Mouse (Mus musculus): ENCODE measurements around the gene Vmn1r193. TPM values are rescaled to one million over a fixed set of nuclear protein-coding genes. Genes with fewer than 3 reads are reported as not detected.

The Vmn1r193 gene
- polyA plus RNA-seq, 1 experiment from 2014 or later: not detected

DNA sequence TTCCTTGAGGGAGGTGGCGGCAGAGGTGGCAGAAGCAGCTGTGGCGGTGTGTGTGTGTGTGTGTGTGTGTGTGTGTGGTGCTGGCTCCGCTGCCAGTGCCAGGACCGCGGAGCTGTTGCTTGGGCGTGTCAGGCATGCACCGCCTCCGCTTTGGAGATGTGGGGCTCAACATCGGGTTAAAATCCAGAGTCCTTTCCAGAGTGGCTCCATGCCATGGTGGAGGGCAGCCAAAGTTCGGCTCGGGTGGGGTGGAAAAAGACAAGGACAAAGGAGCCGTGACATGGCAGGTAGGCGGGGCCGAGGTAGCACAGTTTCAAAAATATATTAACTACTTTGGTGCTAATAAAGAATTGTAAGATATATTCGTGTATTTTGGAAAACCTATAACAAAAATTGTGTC, 54.5 kb downstream of the Vmn1r193 start:
- ATAC-seq (replicated peaks; ENCODE audit: low FRiP score, low TSS enrichment, low read depth): no peak
- no peak for DNase-seq (ENCODE audit: low spot score)

More for the DNA sequence above, 54.5 kb downstream of the Vmn1r193 start:
- H3K4me3 ChIP-seq (ENCODE audit: low read depth, low read length): no peak overlapping the region
- H3K36me3 ChIP-seq (ENCODE audit: control insufficient read depth, insufficient read depth, low read length): no peaks in the 10 kb centered on the region
- peaks cover 6% of the 10 kb centered on the region; the same call in 1 of the 2 replicates for H3K9me3 ChIP-seq (ENCODE audit: control insufficient read depth, low read length)
- H3K27me3 ChIP-seq (replicated peaks; ENCODE audit: control insufficient read depth, insufficient read depth, low read length): no peaks in the 10 kb centered on the region
- WGBS: 94% methylated on average over 15 of the region's 15 CpGs
- no peak overlapping the region for H3K27ac ChIP-seq (ENCODE audit: low read depth)
- no peak overlapping the region for H3K9ac ChIP-seq (ENCODE audit: low read length)
- no peaks in the 10 kb centered on the region for H3K4me1 ChIP-seq (replicated peaks; ENCODE audit: control insufficient read depth, insufficient read depth, low read length)
- no peak overlapping the region for H3K4me2 ChIP-seq (ENCODE audit: low read length)

Small RNA genes lying within 50 kb of the gene (microRNA-seq; reads per million reads assigned to microRNA genes)
- gene Gm23282 (not detected), gene Gm25084 (not detected)

Other genes with a start within 250 kb of the Vmn1r193 start
- gene Pom121l2, start 242.0 kb downstream of the Vmn1r193 start, polyA plus RNA-seq (2014; fragmentation: Nextera tagmentation; extraction: Ambion mirVana): not detected in 2 replicates
- 0.46 and 1.1 TPM in 2 replicates for gene Prss16, start 213.4 kb downstream of the Vmn1r193 start, polyA plus RNA-seq (2014; fragmentation: Nextera tagmentation; extraction: Ambion mirVana)
- gene Hist1h2ah, start 187.6 kb downstream of the Vmn1r193 start, polyA plus RNA-seq (2014; fragmentation: Nextera tagmentation; extraction: Ambion mirVana): 11.8 and 19.7 TPM in 2 replicates
- 5.2 and 7.5 TPM in 2 replicates for gene Hist1h2bk, start 187.3 kb downstream of the Vmn1r193 start, polyA plus RNA-seq (2014; fragmentation: Nextera tagmentation; extraction: Ambion mirVana)
- gene Hist1h4i, start 181.8 kb downstream of the Vmn1r193 start, polyA plus RNA-seq (2014; fragmentation: Nextera tagmentation; extraction: Ambion mirVana): 18.9 and 19.6 TPM in 2 replicates
- 47.9 and 67.6 TPM in 2 replicates for gene Hist1h2ag, start 180.2 kb downstream of the Vmn1r193 start, polyA plus RNA-seq (2014; fragmentation: Nextera tagmentation; extraction: Ambion mirVana)
- 10.2 and 14.0 TPM in 2 replicates for gene Hist1h2bj, start 179.9 kb downstream of the Vmn1r193 start, polyA plus RNA-seq (2014; fragmentation: Nextera tagmentation; extraction: Ambion mirVana)
- gene Vmn1r188, start 138.7 kb downstream of the Vmn1r193 start, polyA plus RNA-seq (2014; fragmentation: Nextera tagmentation; extraction: Ambion mirVana): not detected in 2 replicates
- gene Vmn1r189, start 117.3 kb downstream of the Vmn1r193 start, polyA plus RNA-seq (2014; fragmentation: Nextera tagmentation; extraction: Ambion mirVana): not detected in 2 replicates
- gene Vmn1r191, start 39.2 kb downstream of the Vmn1r193 start, polyA plus RNA-seq (2014; fragmentation: Nextera tagmentation; extraction: Ambion mirVana): not detected in 2 replicates
- gene Vmn1r192, start 32.0 kb downstream of the Vmn1r193 start, polyA plus RNA-seq (2014; fragmentation: Nextera tagmentation; extraction: Ambion mirVana): not detected in 2 replicates
- not detected in 2 replicates for gene Vmn1r194, start 21.1 kb upstream of the Vmn1r193 start, polyA plus RNA-seq (2014; fragmentation: Nextera tagmentation; extraction: Ambion mirVana)
- gene Vmn1r195, start 47.4 kb upstream of the Vmn1r193 start, polyA plus RNA-seq (2014; fragmentation: Nextera tagmentation; extraction: Ambion mirVana): not detected in 2 replicates
- gene Vmn1r196, start 66.8 kb upstream of the Vmn1r193 start, polyA plus RNA-seq (2014; fragmentation: Nextera tagmentation; extraction: Ambion mirVana): not detected in 2 replicates
- gene Vmn1r197, start 101.4 kb upstream of the Vmn1r193 start, polyA plus RNA-seq (2014; fragmentation: Nextera tagmentation; extraction: Ambion mirVana): not detected in 2 replicates
- not detected in 2 replicates for gene Vmn1r198, start 127.2 kb upstream of the Vmn1r193 start, polyA plus RNA-seq (2014; fragmentation: Nextera tagmentation; extraction: Ambion mirVana)
- gene Vmn1r199, start 156.7 kb upstream of the Vmn1r193 start, polyA plus RNA-seq (2014; fragmentation: Nextera tagmentation; extraction: Ambion mirVana): not detected in 2 replicates
- not detected in 2 replicates for gene Vmn1r200, start 167.2 kb upstream of the Vmn1r193 start, polyA plus RNA-seq (2014; fragmentation: Nextera tagmentation; extraction: Ambion mirVana)
- not detected in 2 replicates for gene Vmn1r201, start 248.8 kb upstream of the Vmn1r193 start, polyA plus RNA-seq (2014; fragmentation: Nextera tagmentation; extraction: Ambion mirVana)